Mouse (Mus musculus) splenic B cell, adult 2 months (primary cell): ENCODE results near the gene Pik3c2g.

Experiments
- DNase-seq: peaks from one replicate; pipeline ENCODE4 v3.0.0-alpha.2; 2011; ENCODE audit warnings: low read depth, low spot score
- H3K27me3 ChIP-seq: 2 replicates; pipeline ENCODE4 v1.6.1; 2012; ENCODE audit warnings: mild to moderate bottlenecking, low read length, moderate library complexity, mixed read lengths; ENCODE audit not compliant: control insufficient read depth, poor library complexity, insufficient read depth, severe bottlenecking
- H3K36me3 ChIP-seq: 2 replicates; pipeline ENCODE4 v1.6.1; 2012; ENCODE audit warnings: mild to moderate bottlenecking, low read length, moderate library complexity, mixed read lengths; ENCODE audit not compliant: control insufficient read depth, poor library complexity, insufficient read depth, severe bottlenecking

Pik3c2g gene

DNA sequence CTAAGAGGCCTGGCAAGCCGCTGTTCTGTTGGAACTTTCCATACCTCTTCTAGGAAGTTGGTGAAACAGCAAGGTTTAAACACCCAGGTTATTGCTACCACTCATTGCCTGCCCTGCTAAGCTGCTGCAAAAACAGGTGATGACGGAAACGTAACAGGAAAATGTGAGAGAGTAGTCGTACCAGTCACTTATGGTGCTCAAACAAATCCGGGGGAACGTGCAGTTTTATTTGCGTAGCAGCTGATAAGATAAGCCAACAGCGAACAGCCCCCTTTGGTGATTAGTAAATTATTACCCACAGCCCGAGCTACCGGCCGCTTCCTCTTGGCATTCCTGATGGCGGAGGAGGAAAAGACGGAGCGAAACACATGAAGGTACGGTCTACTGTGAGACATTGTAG is at the start of gene Pik3c2g:
Gene Pik3c2g, plus strand, starts transcription at position 330 of the 400 bp plus-strand sequence.
- Histone ChIP-seq H3K27me3 (no peaks in the 10 kb centered on the region), H3K36me3 (no peaks in the 10 kb centered on the region)
- no peak for DNase-seq

GRCm38 (mm10) chr6:139538469-139538868 is 48.6 kb upstream of the Pik3c2g start:
- Histone ChIP-seq H3K27me3 (no peaks in the 10 kb centered on the region), H3K36me3 (no peaks in the 10 kb centered on the region)
- DNase-seq, result no peak

DNA sequence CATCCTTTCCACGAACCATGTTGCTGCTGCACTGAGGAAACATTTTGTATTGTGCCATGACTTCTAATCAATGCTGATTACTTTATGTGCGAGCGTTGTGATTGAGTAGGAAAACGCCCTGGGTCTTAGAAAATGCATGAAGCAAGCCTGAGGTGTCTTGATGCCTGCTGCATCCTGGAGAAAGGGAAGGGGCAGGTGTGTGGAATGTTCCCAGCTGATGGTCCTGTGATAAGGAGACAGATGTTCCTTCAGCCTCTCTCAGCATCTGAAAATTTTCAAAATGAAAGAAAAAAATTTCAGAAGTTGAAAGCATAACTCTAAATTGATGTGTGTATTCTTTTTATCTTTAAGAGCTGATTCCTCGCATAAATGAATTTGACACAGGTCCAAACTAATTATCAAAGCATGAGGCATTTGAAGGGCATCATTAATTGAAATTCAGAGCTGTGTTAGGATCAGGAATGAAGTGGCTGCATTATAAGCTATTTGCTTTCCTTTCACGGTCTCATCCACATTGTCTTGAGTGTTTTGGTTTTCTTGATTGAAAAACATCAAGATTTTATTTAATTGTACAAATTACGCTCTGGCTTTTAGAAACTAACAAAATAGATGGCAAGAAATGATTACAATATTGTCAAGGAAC is 31.4 kb upstream of the Pik3c2g start:
- H3K27me3 ChIP-seq, result no peaks in the 10 kb centered on the region

DNA sequence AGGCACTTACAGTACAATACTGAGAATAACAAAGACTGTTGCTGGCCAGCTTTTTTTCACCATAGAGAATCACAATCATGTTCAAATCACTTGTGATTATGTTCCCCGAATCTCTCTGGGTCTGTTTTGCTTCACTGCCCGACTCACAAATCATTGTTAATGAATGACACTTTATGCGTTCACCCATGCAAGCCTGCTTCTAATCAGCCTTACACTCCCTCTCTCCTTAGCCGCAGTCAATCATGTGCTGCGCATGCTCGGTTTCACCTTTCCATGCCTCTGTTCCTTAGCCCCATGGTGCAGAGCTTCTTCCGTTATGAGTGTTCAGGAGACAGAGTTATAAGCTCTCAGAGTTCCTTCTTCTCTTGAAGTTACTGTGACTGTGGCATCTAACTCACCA is 17.8 kb upstream of the Pik3c2g start:
- DNase-seq, result no peak

More for the DNA sequence above, 31.4 kb upstream of the Pik3c2g start:
- DNase-seq, result no peak
- H3K36me3 ChIP-seq, result no peaks in the 10 kb centered on the region

GRCm38 (mm10) chr6:139575854-139576253 is 11.2 kb upstream of the Pik3c2g start:
- Histone ChIP-seq H3K36me3 (no peaks in the 10 kb centered on the region), H3K27me3 (no peaks in the 10 kb centered on the region)
- no peak for DNase-seq

More for the DNA sequence above, 17.8 kb upstream of the Pik3c2g start:
- no peaks in the 10 kb centered on the region for H3K27me3 ChIP-seq
- H3K36me3 ChIP-seq, result no peaks in the 10 kb centered on the region

DNA sequence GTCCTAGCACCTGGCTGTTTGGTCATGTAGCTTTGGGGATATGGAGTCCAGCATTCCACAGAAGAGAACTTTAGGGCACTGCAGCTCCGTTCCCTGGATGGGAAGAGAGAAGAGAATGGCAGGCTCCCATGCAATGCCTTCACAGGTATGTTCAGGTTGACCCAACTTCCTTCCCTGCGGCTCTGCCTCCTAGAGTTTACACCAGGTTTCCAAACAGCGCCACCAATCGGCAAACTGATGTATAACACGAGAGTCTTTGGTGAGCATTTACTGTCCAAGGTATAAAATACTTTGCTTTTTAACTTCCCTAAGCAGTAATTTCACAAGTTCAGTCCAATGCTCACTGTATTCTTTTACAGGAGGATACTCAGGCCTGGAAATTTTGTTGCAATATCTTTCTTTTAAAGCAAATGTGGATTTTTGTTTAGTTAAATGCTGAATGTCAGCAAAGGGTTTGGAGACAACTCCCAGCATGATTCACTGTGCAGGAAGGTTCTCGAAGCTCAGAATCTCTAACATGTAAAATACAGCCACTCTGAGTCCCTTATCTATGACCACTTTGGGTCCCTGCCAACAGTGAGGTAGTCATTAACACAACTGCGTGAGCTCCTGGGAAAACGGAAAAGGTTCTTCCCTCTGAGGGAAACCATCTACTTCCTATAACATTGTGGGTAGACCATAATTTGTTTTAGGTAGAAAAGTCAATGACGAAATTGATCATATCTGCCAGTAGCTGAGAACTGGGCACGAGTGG is 10.6 kb upstream of the Pik3c2g start:
- no peaks in the 10 kb centered on the region for H3K27me3 ChIP-seq
- no peak for DNase-seq
- H3K36me3 ChIP-seq, result no peaks in the 10 kb centered on the region

DNA sequence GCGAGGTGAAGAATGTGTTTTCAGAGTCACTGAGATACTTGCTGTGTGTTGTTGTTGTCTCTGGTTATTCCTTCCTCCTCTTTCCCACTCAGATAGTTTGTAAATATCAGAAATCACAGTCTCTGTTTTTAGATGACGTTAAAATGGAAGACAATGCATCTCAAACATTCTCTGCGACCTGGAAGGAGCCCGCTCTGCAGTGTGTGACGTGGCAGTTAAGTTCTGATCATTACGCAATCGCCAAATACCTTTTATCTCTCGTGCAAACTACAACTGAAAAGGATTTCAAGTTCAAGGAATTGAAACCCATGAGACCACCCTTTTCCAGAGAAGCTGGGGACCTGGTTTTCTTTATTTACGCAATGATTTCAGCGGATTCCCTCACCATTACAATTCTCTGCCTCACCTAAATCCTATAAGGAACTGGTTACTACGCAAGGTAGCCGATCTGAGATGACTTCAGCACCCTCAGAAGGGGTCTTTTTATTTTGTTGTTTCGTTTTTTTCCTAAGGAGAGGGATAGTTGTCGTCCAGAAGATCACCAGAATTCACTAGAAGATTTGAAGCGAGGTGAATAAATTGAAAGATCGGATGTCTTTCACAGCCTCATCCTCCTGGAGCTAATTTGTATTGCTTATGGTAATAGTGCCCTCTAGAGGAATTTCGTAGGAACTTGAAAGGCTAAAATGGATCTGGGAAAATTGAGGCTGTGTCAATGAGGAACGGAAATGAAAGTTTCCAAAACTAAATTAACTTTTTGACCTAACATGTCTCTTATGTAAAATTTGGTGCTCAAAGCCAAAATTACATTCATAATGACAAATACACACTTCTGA is 9.8 kb upstream of the Pik3c2g start:
- DNase-seq, result no peak
- Histone ChIP-seq H3K36me3 (no peaks in the 10 kb centered on the region), H3K27me3 (no peaks in the 10 kb centered on the region)

DNA sequence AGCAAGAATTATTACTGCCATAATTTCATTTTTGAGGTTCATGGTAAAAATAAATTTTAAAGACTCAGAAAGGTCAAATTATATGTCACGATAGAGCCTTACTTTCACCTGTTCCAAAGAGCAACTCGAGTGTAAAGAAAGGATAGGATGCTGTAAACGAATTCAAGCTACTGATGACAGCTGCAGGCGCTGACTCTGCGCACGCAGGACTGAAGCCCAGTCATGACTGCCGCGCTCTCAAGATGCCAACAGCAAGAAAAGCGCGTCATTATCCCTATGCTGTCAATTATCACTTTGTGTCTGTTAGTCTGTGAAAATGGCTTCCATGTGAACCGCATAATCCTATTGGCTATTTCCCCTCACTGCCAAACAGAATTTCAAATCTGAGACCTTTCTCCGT is 457 bp downstream of the Pik3c2g start:
- DNase-seq, result no peak
- Histone ChIP-seq H3K36me3 (no peaks in the 10 kb centered on the region), H3K27me3 (no peaks in the 10 kb centered on the region)

DNA sequence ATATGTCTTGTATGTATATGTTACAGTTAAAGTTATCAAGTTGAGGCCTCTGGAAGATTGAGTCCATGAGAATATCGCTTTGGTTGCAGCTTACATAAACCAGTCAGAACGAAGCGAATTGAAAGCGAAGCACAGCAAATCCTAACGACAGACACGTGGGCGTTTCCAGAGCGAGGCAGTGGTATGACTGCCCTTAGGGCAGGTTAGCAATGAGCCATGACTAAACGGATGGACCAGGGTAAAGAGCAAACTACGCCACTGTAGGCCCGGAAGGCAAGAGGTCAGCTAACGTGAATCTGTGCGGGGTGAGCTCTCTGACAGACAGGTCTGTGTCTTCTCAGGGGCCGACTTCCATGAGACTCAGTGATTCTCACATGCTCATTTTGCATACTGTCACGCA is 1.4 kb downstream of the Pik3c2g start:
- no peak for DNase-seq
- Histone ChIP-seq H3K27me3 (no peaks in the 10 kb centered on the region), H3K36me3 (no peaks in the 10 kb centered on the region)

DNA sequence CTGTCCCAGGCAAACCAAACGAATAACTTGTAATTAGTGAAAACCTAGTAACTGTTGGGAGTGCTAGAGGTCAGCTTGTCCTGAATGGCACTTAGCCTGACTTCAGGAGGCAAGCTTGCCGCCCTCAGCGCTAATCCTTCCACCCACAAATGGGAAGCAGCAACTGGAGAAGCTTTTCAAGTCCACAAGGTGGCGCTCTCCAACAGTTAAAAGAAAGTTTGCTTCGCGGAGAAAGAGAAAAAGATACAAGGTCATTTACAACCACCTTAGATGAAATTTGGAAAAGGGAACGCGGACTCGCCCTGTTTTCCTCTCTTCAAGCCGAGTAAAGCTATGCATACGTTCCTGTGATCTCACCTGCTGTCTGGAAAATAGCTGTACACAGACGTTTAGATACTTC is 2.3 kb downstream of the Pik3c2g start:
- Histone ChIP-seq H3K27me3 (no peaks in the 10 kb centered on the region), H3K36me3 (no peaks in the 10 kb centered on the region)
- no peak for DNase-seq

DNA sequence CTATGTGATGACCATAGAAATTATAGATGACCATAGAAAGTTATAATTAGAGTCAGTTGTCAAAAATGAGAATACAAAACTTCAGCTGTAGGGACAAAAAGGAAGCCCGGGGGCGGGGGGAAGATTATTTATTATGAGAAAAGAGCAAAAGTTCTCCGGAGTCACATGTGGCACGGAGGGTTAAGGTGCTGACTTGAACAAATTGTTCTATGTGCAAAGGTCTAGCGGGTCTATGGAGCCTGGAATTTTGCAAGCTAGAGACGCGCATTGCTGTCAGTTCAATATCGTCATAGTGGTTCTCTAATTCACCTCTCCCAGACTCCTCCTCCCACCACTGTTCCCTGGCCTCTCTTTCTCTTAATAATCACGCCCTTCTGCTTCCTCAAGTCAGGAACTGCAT is 2.8 kb downstream of the Pik3c2g start:
- Histone ChIP-seq H3K27me3 (no peaks in the 10 kb centered on the region), H3K36me3 (no peaks in the 10 kb centered on the region)
- no peak for DNase-seq

DNA sequence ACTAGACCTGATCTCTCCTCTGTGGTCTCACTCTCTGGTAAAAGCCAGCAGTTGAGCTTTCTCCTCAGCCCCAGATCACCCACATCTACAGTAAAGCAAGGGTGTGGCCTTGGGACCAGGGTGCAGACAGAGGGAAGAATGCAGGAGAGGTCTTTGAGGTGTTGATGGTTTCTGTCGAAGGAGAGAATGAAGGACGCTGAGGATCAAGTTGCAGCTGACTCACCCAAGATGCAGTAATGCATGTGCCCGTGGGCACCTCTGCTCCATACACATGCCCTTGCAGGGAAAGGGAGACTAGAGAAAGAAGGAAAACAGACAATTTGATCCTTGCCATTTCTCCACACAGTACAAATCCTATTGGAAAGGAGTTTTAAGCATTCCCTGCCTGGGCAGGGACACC is 5.1 kb downstream of the Pik3c2g start:
- Histone ChIP-seq H3K36me3 (no peaks in the 10 kb centered on the region), H3K27me3 (no peaks in the 10 kb centered on the region)
- no peak for DNase-seq

DNA sequence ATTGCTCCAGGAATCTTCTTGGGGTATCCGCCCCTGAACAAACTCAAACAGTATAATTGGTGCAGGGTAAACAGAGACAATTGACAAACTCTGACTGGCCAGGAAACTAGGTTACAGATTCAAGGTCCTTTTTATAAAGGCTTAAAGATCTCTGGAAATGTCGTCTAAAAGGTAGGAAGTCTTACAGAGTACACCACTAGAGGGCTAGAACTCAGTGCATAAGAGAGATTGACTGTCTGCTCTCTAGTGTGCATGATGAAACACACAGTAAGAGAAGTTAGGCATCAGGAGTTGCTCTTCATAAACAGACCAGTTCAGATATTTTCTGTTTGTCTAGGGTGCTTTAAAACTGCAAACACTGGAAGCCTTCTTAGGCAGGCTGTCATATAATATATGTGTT is 9.4 kb downstream of the Pik3c2g start:
- DNase-seq, result no peak
- H3K27me3 ChIP-seq, result no peaks in the 10 kb centered on the region
- H3K36me3 ChIP-seq, result no peaks in the 10 kb centered on the region

DNA sequence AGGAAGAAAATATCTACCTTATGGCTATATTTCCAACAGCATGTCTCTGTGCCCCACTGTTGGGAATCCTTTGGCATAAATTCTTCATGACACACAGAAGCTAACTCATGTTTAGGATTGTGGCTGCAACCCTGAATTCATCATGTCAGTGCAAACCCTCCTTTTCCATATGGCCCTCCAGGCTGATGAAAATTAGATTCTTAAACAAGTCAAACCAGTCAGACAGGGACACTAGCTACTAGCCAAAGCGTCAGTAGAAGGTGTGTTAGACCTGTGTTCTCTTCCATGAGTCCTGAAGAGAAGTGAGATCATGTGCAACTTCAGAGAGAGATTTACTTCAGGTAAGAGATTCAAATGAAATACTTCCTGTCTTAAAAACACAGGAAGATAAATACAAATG is 12.2 kb downstream of the Pik3c2g start:
- H3K36me3 ChIP-seq, result no peaks in the 10 kb centered on the region
- DNase-seq, result no peak
- no peaks in the 10 kb centered on the region for H3K27me3 ChIP-seq

DNA sequence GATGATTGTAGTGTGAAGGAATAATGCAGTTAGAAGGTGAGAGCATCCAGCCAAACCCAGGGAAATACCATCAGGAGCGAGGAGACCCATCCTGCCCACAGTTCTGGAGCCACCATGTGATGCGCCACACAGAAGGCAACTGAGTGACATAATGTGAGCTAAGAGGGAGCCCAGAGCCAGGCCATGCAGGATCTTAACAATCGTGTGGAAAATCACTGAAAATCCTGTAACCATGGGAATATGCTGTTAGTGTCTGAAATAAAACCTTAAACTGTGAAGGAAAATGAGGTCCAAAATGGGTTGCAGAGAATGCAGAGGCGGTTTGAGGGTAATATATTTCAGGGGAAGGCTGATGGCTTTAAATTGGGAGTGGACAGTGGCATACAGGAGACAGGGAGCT is 31.8 kb downstream of the Pik3c2g start:
- H3K36me3 ChIP-seq, result no peaks in the 10 kb centered on the region
- no peaks in the 10 kb centered on the region for H3K27me3 ChIP-seq
- DNase-seq, result no peak
